Mouse (Mus musculus) CH12.LX (cell line): ENCODE measurements around the gene 5730596B20Rik.

Source experiments
- CTCF ChIP-seq, 2 experiments: IDR thresholded peaks in 1 of 2; conservative IDR thresholded peaks in 1 of 2; 2 replicates each; pipeline ENCODE4 v1.5.1; 2011 to 2012; ENCODE audit warnings: low read depth in 2 of 2, low read length in 2 of 2, improper control_type of control experiment in 1 of 2, inconsistent platforms in 1 of 2, mild to moderate bottlenecking in 1 of 2, moderate library complexity in 1 of 2
- MEF2A ChIP-seq: IDR thresholded peaks from 2 replicates; pipeline ENCODE4 v1.6.1; 2014; ENCODE audit warnings: low read depth, mild to moderate bottlenecking, inconsistent platforms, low read length, improper control_type of control experiment, borderline replicate concordance
- UBTF ChIP-seq: IDR thresholded peaks from 2 replicates; pipeline ENCODE4 v1.6.1; 2012; ENCODE audit warnings: low read depth, mild to moderate bottlenecking, inconsistent platforms, low read length, improper control_type of control experiment, moderate library complexity

GRCm38 (mm10) chr6:52194690-52195089 lies 17.4 kb downstream of the 5730596B20Rik start:
- no peak for TF ChIP-seq CTCF (conservative IDR thresholded peaks at IDR 0.05 in 1 of 2, IDR thresholded peaks at IDR 0.05 in 1 of 2; ENCODE audit: low read depth in 2 of 2, low read length in 2 of 2)
- no peak for TF ChIP-seq UBTF
- no peak for TF ChIP-seq MEF2A
